Mouse (Mus musculus) frontal cortex, postnatal 25 days (tissue): ENCODE data around the gene Rnf103.

Experiments
- DNase-seq, 2 experiments: peaks; one replicate each; pipeline ENCODE4 v3.0.0; 2022; ENCODE audit warnings: low spot score in 2 of 2

The Rnf103 gene

GRCm38 (mm10) chr6:71492756-71493674 lies 679 bp upstream of the Rnf103 start:
- DNase-seq, result no peak

GRCm38 (mm10) chr6:71494341-71495020 lies 787 bp downstream of the Rnf103 start:
- peak; percentile 29 to 39 for DNase-seq

- no peak for DNase-seq
These were observed 6.9 kb downstream of the Rnf103 start for GRCm38 (mm10) chr6:71500575-71500974.

- DNase-seq, result no peak
These were observed 9.3 kb downstream of the Rnf103 start for GRCm38 (mm10) chr6:71503001-71503400.

- DNase-seq, result no peak
These were observed 10.0 kb downstream of the Rnf103 start for GRCm38 (mm10) chr6:71503670-71504069.

GRCm38 (mm10) chr6:71504091-71504490 lies 10.4 kb downstream of the Rnf103 start:
- no peak for DNase-seq

GRCm38 (mm10) chr6:71505671-71506070 lies 12.0 kb downstream of the Rnf103 start:
- DNase-seq, result no peak

- DNase-seq, result no peak
These were observed 25.8 kb downstream of the Rnf103 start for GRCm38 (mm10) chr6:71519476-71519875.

- no peak for DNase-seq
These were observed 31.9 kb downstream of the Rnf103 start for GRCm38 (mm10) chr6:71525556-71525955.

- no peak for DNase-seq
These were observed 33.4 kb downstream of the Rnf103 start for GRCm38 (mm10) chr6:71527056-71527455.

GRCm38 (mm10) chr6:71527826-71528225 lies 34.1 kb downstream of the Rnf103 start:
- DNase-seq, result no peak

- no peak for DNase-seq
These were observed 36.5 kb downstream of the Rnf103 start for GRCm38 (mm10) chr6:71530176-71530575.

GRCm38 (mm10) chr6:71537286-71537685 lies 43.6 kb downstream of the Rnf103 start:
- no peak for DNase-seq

- peak; percentile 90 to 96 for DNase-seq
These were observed 50.2 kb downstream of the Rnf103 start, which contains the start of gene Chmp3 for GRCm38 (mm10) chr6:71543686-71544499. TSS of gene Chmp3 (plus strand) at chr6:71543797.

- no peak for DNase-seq
These were observed 61.8 kb downstream of the Rnf103 start for GRCm38 (mm10) chr6:71555507-71555951.

GRCm38 (mm10) chr6:71556826-71557225 lies 63.1 kb downstream of the Rnf103 start:
- no peak for DNase-seq
